Mouse (Mus musculus): ENCODE measurements around the gene Sik1. TPM values are rescaled to one million over a fixed set of nuclear protein-coding genes. Genes with fewer than 3 reads are reported as not detected.

Sik1 gene
- polyA plus RNA-seq, 1 experiment = 15.5 TPM

DNA sequence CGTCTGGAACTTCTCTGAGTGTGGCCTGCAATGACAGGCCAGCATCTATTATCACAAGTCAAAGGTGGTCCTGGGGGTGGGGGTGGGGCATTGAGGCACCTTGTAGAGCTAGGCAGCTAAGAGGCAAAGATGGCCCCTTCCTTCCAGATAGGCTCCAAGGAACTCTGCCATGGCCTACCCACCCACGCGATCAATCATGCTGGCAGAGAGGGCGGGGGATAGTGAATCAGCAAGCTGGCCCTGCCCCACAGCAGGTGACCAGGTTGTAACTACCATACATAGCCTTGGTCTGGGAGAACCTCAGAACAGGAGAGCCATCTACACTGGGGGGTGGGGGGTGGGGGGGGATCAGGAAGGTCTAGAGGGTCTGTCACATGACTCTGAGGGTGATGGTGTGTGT is 12.5 kb upstream of the Sik1 start:
- no peak overlapping the region for H3K4me3 ChIP-seq (ENCODE audit: insufficient read depth, low read length)

DNA sequence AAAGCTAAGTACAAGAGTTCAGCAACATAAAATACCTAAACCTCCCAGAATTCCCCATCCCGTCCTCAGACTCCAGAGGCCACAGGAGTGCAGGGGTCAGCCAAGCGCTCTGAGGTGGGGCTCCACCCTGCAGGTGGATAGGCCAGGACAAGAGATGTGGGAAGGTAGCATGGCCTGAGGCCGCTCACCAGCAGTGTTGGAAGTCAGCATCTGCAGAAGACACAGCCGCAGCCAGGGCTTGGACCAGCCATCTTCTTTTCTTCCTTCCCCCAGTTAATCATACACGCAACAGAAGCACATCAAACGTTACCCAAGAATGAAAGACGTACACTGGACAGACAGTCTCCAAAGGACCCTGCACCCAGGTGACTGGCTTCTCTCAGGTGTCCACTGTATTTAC is 11.5 kb upstream of the Sik1 start:
- TF ChIP-seq CTCF (IDR thresholded peaks at IDR 0.05; ENCODE audit: borderline replicate concordance, insufficient read depth, low read length) (no peak), POLR2A (IDR thresholded peaks at IDR 0.05; ENCODE audit: low read depth, low read length) (no peak)
- no peak overlapping the region for H3K27ac ChIP-seq (ENCODE audit: insufficient read depth, low read length)
- no peaks in the 10 kb centered on the region for H3K4me1 ChIP-seq (ENCODE audit: control insufficient read depth, insufficient read depth, low read length)
- no peak overlapping the region for H3K4me3 ChIP-seq (ENCODE audit: insufficient read depth, low read length)

More for the DNA sequence above, 12.5 kb upstream of the Sik1 start:
- TF ChIP-seq CTCF (IDR thresholded peaks at IDR 0.05; ENCODE audit: borderline replicate concordance, insufficient read depth, low read length) (no peak), POLR2A (IDR thresholded peaks at IDR 0.05; ENCODE audit: low read depth, low read length) (no peak)
- no peak overlapping the region for H3K27ac ChIP-seq (ENCODE audit: insufficient read depth, low read length)
- H3K4me1 ChIP-seq (ENCODE audit: control insufficient read depth, insufficient read depth, low read length) = no peaks in the 10 kb centered on the region

DNA sequence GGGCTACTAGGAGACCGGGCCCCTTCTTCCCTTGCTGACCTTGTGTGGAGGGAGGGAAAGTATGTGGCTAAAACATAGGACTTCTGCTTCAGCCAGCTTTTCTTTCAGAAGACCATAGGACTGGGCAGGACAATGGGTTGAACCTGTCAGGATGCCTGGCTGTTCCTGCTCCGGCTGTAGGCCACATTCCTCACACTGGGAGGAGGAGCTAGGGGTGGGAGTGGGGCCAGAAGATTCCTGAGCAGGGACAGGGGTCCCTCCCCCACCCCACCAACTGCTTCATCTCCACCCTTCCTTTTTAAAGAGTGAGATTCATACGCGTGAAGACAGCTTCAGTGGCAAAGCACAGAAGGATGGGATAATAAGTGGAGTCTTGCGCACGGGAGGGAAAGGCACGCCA is 10.0 kb upstream of the Sik1 start:
- no peak overlapping the region for H3K27ac ChIP-seq (ENCODE audit: insufficient read depth, low read length)

DNA sequence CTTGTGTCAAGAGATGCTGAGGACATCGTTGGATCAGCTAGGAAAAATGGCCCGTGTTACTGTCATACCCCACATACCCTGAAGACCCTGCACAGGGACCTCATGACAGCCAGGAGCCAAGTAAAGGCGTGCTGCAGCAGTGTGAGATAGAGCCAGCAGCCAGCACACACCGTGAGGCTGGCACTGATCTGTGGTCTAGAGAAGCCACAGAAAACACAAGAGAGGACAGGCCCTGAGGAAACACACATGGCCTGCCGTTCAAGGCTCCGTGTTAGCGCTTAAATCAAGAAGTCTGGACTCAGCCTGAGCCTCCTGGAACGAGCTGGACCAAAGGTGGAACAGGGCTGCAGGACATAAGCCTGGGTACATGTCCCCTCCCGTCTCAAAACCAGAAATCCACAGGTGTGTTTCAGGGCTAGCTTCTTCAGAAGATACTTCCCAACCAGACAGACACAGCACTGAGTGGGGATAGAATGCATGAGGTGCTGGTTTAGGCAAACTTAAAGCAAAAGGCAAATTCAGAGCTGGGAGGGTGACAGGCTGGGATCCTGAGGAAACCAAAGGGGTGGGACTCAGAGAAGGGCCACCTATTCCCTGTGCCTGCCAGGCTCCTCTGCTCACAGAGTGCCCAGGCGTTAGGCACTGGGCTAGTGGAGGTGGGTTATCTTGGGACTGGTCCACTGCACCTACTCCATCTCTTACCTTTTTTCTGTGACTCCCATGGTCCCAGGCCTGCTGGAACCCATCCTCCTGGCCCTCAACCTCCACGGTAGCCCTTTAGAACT is 9.3 kb upstream of the Sik1 start:
- TF ChIP-seq CTCF (IDR thresholded peaks at IDR 0.05; ENCODE audit: borderline replicate concordance, insufficient read depth, low read length) = no peak
- no peak for TF ChIP-seq POLR2A (IDR thresholded peaks at IDR 0.05; ENCODE audit: low read depth, low read length)
- no peak overlapping the region for H3K27ac ChIP-seq (ENCODE audit: insufficient read depth, low read length)
- no peaks in the 10 kb centered on the region for H3K4me1 ChIP-seq (ENCODE audit: control insufficient read depth, insufficient read depth, low read length)
- no peak overlapping the region for H3K4me3 ChIP-seq (ENCODE audit: insufficient read depth, low read length)

More for the DNA sequence above, 10.0 kb upstream of the Sik1 start:
- no peak for TF ChIP-seq CTCF (IDR thresholded peaks at IDR 0.05; ENCODE audit: borderline replicate concordance, insufficient read depth, low read length)
- TF ChIP-seq POLR2A (IDR thresholded peaks at IDR 0.05; ENCODE audit: low read depth, low read length) = no peak
- H3K4me3 ChIP-seq (ENCODE audit: insufficient read depth, low read length) = no peak overlapping the region
- H3K4me1 ChIP-seq (ENCODE audit: control insufficient read depth, insufficient read depth, low read length) = no peaks in the 10 kb centered on the region

DNA sequence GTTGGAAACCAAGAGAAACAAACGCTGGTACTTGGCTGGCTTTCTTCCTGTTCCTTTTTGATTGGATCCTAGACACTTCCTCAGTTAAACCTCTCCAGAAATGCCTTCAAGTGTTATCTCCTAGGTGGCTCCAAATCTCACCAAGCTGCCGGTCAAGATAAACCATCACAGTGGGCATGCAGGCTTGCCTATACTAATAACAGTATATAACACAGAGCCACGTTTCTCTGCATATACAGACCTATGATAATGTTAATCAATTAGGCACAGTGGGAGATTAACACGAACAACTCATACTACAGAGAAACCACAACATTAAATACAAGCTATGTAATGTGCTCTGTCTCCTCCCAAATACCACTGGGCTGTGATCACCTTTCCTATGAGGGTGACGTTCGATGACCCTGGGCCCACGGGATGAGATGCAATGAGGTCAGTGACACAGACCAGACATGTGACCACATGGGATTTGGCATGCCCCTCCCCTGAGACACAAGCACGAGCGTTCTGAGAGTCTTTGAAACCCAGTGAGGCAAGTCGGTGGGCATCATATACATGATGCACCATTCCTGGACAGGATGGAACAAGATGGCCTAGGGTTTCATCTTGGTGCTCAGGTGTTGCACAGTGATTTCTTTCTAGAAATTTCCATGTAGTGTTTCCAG is 7.7 kb upstream of the Sik1 start:
- H3K4me3 ChIP-seq (ENCODE audit: insufficient read depth, low read length) = no peak overlapping the region
- TF ChIP-seq CTCF (IDR thresholded peaks at IDR 0.05; ENCODE audit: borderline replicate concordance, insufficient read depth, low read length) = no peak
- TF ChIP-seq POLR2A (IDR thresholded peaks at IDR 0.05; ENCODE audit: low read depth, low read length) = no peak

DNA sequence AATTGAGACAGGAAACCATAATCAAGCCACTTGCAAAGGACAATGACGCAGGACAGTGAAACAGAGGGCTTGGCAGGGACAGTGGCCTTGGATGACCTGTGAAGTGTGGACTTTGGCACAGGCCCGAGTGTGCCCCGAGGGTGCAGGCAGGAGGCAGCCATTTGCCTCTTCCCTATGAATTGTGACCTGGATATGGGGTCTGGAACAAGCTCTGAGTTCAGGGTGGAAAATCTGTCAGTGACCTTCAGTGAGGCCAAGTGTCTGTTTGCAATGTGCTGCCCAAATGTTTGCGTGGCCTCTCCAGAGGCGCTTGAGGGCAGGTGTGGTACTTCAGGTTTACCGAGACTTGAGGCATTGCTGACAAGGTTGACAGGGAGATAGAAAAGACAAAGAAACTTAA is 6.5 kb upstream of the Sik1 start:
- Histone ChIP-seq H3K4me1 (ENCODE audit: control insufficient read depth, insufficient read depth, low read length) (no peaks in the 10 kb centered on the region), H3K4me3 (ENCODE audit: insufficient read depth, low read length) (no peak overlapping the region), H3K27ac (ENCODE audit: insufficient read depth, low read length) (no peak overlapping the region)
- no peak for TF ChIP-seq POLR2A (IDR thresholded peaks at IDR 0.05; ENCODE audit: low read depth, low read length)
- TF ChIP-seq CTCF (IDR thresholded peaks at IDR 0.05; ENCODE audit: borderline replicate concordance, insufficient read depth, low read length) = no peak

More for the DNA sequence above, 7.7 kb upstream of the Sik1 start:
- Histone ChIP-seq H3K27ac (ENCODE audit: insufficient read depth, low read length) (no peak overlapping the region), H3K4me1 (ENCODE audit: control insufficient read depth, insufficient read depth, low read length) (no peaks in the 10 kb centered on the region)

DNA sequence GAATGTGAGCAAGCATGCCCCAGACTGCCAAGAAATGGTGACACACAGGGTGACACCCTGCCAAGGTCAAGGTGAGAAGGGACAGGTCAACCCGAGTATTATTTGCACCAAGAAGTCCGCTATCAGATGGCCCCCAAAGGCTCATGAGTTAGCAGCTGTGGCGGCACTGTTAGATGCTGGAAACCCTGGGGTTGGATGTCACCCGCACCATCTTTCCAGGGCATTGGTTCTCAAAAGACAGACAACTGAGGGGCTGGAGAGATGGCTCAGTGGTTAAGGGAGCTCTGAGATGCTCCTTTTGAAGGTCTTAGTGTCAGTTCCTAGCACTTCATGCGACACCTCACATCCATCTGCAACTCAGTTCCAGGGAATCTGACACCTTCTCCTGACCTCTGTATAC is 6.1 kb upstream of the Sik1 start:
- TF ChIP-seq POLR2A (IDR thresholded peaks at IDR 0.05; ENCODE audit: low read depth, low read length) = no peak
- TF ChIP-seq CTCF (IDR thresholded peaks at IDR 0.05; ENCODE audit: borderline replicate concordance, insufficient read depth, low read length) = no peak
- H3K27ac ChIP-seq (ENCODE audit: insufficient read depth, low read length) = no peak overlapping the region
- H3K4me1 ChIP-seq (ENCODE audit: control insufficient read depth, insufficient read depth, low read length) = no peaks in the 10 kb centered on the region
- no peak overlapping the region for H3K4me3 ChIP-seq (ENCODE audit: insufficient read depth, low read length)

DNA sequence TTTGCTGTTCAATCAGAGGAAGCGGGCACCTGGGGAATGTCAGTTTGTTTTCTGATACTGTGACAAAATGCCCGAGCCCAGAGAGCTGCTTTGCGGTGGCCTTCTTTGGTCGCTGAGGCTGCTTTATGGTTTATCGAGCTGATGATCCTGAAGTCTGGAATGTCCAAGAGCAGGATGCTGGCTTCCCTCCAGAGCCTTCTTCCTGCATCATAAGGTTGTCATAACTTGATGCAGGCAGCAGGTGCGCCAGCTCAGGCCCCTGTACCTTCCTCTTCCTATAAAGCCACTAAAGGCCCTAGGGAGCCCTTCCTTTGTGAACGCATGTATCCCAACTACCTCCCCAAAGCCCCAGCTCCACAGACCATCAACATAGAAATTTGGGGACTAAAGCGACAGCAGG is 5.3 kb upstream of the Sik1 start:
- TF ChIP-seq POLR2A (IDR thresholded peaks at IDR 0.05; ENCODE audit: low read depth, low read length) = no peak
- no peak for TF ChIP-seq CTCF (IDR thresholded peaks at IDR 0.05; ENCODE audit: borderline replicate concordance, insufficient read depth, low read length)
- no peak overlapping the region for H3K4me3 ChIP-seq (ENCODE audit: insufficient read depth, low read length)
- H3K4me1 ChIP-seq (ENCODE audit: control insufficient read depth, insufficient read depth, low read length) = no peaks in the 10 kb centered on the region
- H3K27ac ChIP-seq (ENCODE audit: insufficient read depth, low read length) = no peak overlapping the region

DNA sequence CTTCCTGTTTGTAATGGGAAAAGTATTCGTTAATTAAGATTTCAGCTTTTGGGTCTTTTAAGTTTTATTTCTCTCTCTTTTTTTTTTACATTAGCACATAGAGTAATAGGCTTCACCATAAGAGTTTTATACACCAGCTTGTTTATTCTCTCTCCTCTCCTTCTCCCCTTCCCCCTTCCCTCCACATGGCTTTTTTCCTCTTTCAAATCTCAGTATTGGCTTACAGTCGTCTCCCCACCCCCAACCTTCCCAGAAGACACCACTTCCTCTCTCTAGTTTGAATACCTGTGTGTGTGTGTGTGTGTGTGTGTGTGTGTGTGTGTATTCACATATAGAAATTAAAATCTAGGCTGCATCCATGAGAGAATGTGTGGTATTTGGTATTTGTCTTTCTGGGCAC is 3.8 kb upstream of the Sik1 start:
- no peak overlapping the region for H3K27ac ChIP-seq (ENCODE audit: insufficient read depth, low read length)
- no peaks in the 10 kb centered on the region for H3K4me1 ChIP-seq (ENCODE audit: control insufficient read depth, insufficient read depth, low read length)
- no peak overlapping the region for H3K4me3 ChIP-seq (ENCODE audit: insufficient read depth, low read length)
- TF ChIP-seq CTCF (IDR thresholded peaks at IDR 0.05; ENCODE audit: borderline replicate concordance, insufficient read depth, low read length) = no peak
- no peak for TF ChIP-seq POLR2A (IDR thresholded peaks at IDR 0.05; ENCODE audit: low read depth, low read length)

DNA sequence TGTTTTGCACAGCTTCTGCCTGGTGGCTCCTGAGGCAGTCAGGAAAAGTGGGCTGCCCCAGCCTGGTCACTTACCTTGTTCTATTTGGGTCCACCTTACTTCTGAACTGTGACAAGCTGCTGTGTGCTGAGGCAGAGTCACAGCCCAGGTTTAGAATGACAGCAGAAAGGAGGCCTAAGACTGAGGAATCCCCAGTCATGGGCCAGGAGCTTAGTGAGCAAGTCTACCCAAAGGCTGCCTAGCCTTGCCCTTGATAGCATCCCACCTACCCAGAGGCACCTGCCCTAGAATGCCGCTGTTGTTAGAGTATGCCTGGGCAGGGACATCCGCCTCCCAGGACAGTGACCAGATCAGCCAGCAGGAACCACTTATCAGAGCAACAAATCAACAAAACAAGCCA is 3.2 kb upstream of the Sik1 start:
- Histone ChIP-seq H3K4me1 (ENCODE audit: control insufficient read depth, insufficient read depth, low read length) (no peaks in the 10 kb centered on the region), H3K4me3 (ENCODE audit: insufficient read depth, low read length) (no peak overlapping the region), H3K27ac (ENCODE audit: insufficient read depth, low read length) (no peak overlapping the region)
- no peak for TF ChIP-seq POLR2A (IDR thresholded peaks at IDR 0.05; ENCODE audit: low read depth, low read length)
- no peak for TF ChIP-seq CTCF (IDR thresholded peaks at IDR 0.05; ENCODE audit: borderline replicate concordance, insufficient read depth, low read length)

Data from embryonic fibroblast, embryonic 13.5 days (primary cell).